Mouse (Mus musculus) left cerebral cortex, adult 11 months (tissue): ENCODE data around the gene Zfp53.

Experiments
- DNase-seq: peaks from one replicate; pipeline ENCODE4 v3.0.0; 2022; ENCODE audit warnings: low spot score

Zfp53 gene

GRCm38 (mm10) chr17:21526270-21526669 is 37.5 kb downstream of the Zfp53 start:
- DNase-seq = no peak

GRCm38 (mm10) chr17:21530645-21531330 is 42.0 kb downstream of the Zfp53 start:
- DNase-seq = no peak

- DNase-seq = no peak
Observed at GRCm38 (mm10) chr17:21531621-21532020, 42.8 kb downstream of the Zfp53 start.

GRCm38 (mm10) chr17:21532101-21532951 is 43.5 kb downstream of the Zfp53 start:
- DNase-seq = peak; percentile 69

GRCm38 (mm10) chr17:21533961-21534360 is 45.2 kb downstream of the Zfp53 start:
- no peak for DNase-seq

GRCm38 (mm10) chr17:21534460-21535095 is 45.8 kb downstream of the Zfp53 start:
- DNase-seq = peak; percentile 83

- peak; percentile 31 for DNase-seq
Observed at GRCm38 (mm10) chr17:21535096-21536001, 46.6 kb downstream of the Zfp53 start, which contains the start of gene Zfp52. TSS of gene Zfp52 (plus strand) at chr17:21535539.

- no peak for DNase-seq
Observed at GRCm38 (mm10) chr17:21536096-21536495, 47.3 kb downstream of the Zfp53 start.

GRCm38 (mm10) chr17:21536676-21537075 is 47.9 kb downstream of the Zfp53 start:
- no peak for DNase-seq

- no peak for DNase-seq
Observed at GRCm38 (mm10) chr17:21557831-21558230, 69.0 kb downstream of the Zfp53 start.
